In genomic region chr7:110866021-110866420, GRCm38 (mm10) we compare ENCODE assay signal across 21 mouse cellular contexts. TPM values are rescaled to one million over a fixed set of nuclear protein-coding genes. Genes with fewer than 3 reads are reported as not detected.
DNase-seq lines count a peak whose midpoint lies in the region; ATAC-seq and TF ChIP-seq lines count a peak whose summit lies in the region.
"Had no signal": no experiment of that assay in that cellular context is flagged by ENCODE, and none has a peak within 500 bp of the region (broad histone marks: within the 10 kb centered on the region; RNA-seq: fewer than 3 reads in every experiment).

No protein-coding gene starts in this region.

- intact Hi-C loops in left cerebral cortex, postnatal 25 days (cut with DNase I): no loop called here

- H3K27me3 ChIP-seq in liver, adult 2 months (ENCODE audit: control insufficient read depth, insufficient read depth, low read length): no peaks in the 10 kb centered on the region
- H3K27me3 ChIP-seq in liver, embryonic 11.5 days (replicated peaks; ENCODE audit: control insufficient read depth, insufficient read depth, low read length): no peaks in the 10 kb centered on the region
- no peaks in the 10 kb centered on the region for H3K27me3 ChIP-seq in intestine, embryonic 15.5 days (replicated peaks)
- H3K27me3 ChIP-seq in small intestine, adult 2 months (ENCODE audit: control insufficient read depth, insufficient read depth, low read length): no peaks in the 10 kb centered on the region
- H3K27me3 ChIP-seq: embryonic facial prominence, embryonic 12.5 days; forebrain, embryonic 15.5 days; hindbrain, embryonic 12.5 days had no signal

- H3K79me2 ChIP-seq in liver, adult 2 months (ENCODE audit: control insufficient read depth, insufficient read depth, low read length): no peaks in the 10 kb centered on the region

- no peak overlapping the region for H3K4me3 ChIP-seq in liver, adult 2 months (ENCODE audit: insufficient read depth, low read depth, low read length)
- no peak overlapping the region for H3K4me3 ChIP-seq in liver, embryonic 11.5 days (ENCODE audit: low read depth, low read length)
- H3K4me3 ChIP-seq in intestine, embryonic 15.5 days (replicated peaks): no peak overlapping the region
- no peak overlapping the region for H3K4me3 ChIP-seq in small intestine, adult 2 months (ENCODE audit: low read depth, low read length)
- H3K4me3 ChIP-seq in lung, adult 2 months (replicated peaks; ENCODE audit: extremely low read depth, low read depth, low read length): no peak overlapping the region
- H3K4me3 ChIP-seq: embryonic facial prominence, embryonic 12.5 days; forebrain, embryonic 15.5 days; heart, embryonic 10.5 days; hindbrain, embryonic 12.5 days had no signal

- no peaks in the 10 kb centered on the region for H3K9me3 ChIP-seq in liver, embryonic 11.5 days (ENCODE audit: control insufficient read depth, low read length)
- no peaks in the 10 kb centered on the region for H3K9me3 ChIP-seq in intestine, embryonic 15.5 days
- H3K9me3 ChIP-seq: embryonic facial prominence, embryonic 12.5 days; forebrain, embryonic 15.5 days; heart, embryonic 10.5 days; hindbrain, embryonic 12.5 days had no signal

- TF ChIP-seq CTCF in liver, adult 2 months (IDR thresholded peaks at IDR 0.05; ENCODE audit: low read depth, low read length): no peak
- TF ChIP-seq CTCF in small intestine, adult 2 months (IDR thresholded peaks at IDR 0.05; ENCODE audit: extremely low read depth, insufficient read length, insufficient replicate concordance, low read depth, low read length): no peak
- TF ChIP-seq CTCF in lung, adult 2 months (IDR thresholded peaks at IDR 0.05; ENCODE audit: insufficient read depth, low read length): no peak

- no peak overlapping the region for H3K4me2 ChIP-seq in liver, embryonic 11.5 days
- no peak overlapping the region for H3K4me2 ChIP-seq in intestine, embryonic 15.5 days (replicated peaks)
- H3K4me2 ChIP-seq: embryonic facial prominence, embryonic 12.5 days; forebrain, embryonic 15.5 days; hindbrain, embryonic 12.5 days had no signal

- peaks cover 2% of the 10 kb centered on the region for H3K4me1 ChIP-seq in liver, adult 2 months (ENCODE audit: control insufficient read depth, insufficient read depth, low read length)
- H3K4me1 ChIP-seq in liver, embryonic 11.5 days (replicated peaks; ENCODE audit: control insufficient read depth, insufficient read depth, low read length): 0 out of 2 replicates have a peak, but pooled peaks cover 4% of the 10 kb centered on the region
- peaks cover 12% of the 10 kb centered on the region for H3K4me1 ChIP-seq in intestine, embryonic 15.5 days (replicated peaks)
- H3K4me1 ChIP-seq in small intestine, adult 2 months (ENCODE audit: control insufficient read depth, insufficient read depth, insufficient read length, low read length): peaks cover 19% of the 10 kb centered on the region
- H3K4me1 ChIP-seq in lung, adult 2 months (ENCODE audit: control insufficient read depth, insufficient read depth, low read length): peaks cover 9% of the 10 kb centered on the region

- H3K36me3 ChIP-seq in liver, adult 2 months (ENCODE audit: control insufficient read depth, insufficient read depth, low read length): no peaks in the 10 kb centered on the region
- H3K36me3 ChIP-seq in liver, embryonic 11.5 days (ENCODE audit: control insufficient read depth, insufficient read depth, low read length): no peaks in the 10 kb centered on the region
- no peaks in the 10 kb centered on the region for H3K36me3 ChIP-seq in intestine, embryonic 15.5 days
- H3K36me3 ChIP-seq in small intestine, adult 2 months (ENCODE audit: control insufficient read depth, insufficient read depth, low read length): no peaks in the 10 kb centered on the region
- H3K36me3 ChIP-seq: embryonic facial prominence, embryonic 12.5 days; forebrain, embryonic 15.5 days; hindbrain, embryonic 12.5 days had no signal

- DNase-seq in liver, adult 2 months (ENCODE audit: extremely low read depth, low read depth, low spot score): peak; percentile 61
- no peak for DNase-seq in liver, embryonic 11.5 days (ENCODE audit: low spot score)
- no peak for DNase-seq in left cerebral cortex, postnatal 25 days (ENCODE audit: low spot score in 2 of 2)
- DNase-seq in lung, adult 2 months: no peak
- DNase-seq: cerebellum, adult 2 months; cerebellum, postnatal 10 days; embryo, embryonic 11 days; gastrocnemius, postnatal 10 days; heart, adult 18-20 months; heart, postnatal 10 days; heart, postnatal 4 days had no signal

- H3K9ac ChIP-seq in liver, adult 2 months (ENCODE audit: low read depth, low read length): no peak overlapping the region
- H3K9ac ChIP-seq in liver, embryonic 11.5 days (ENCODE audit: low read depth, low read length): no peak overlapping the region
- no peak overlapping the region for H3K9ac ChIP-seq in intestine, embryonic 15.5 days
- H3K9ac ChIP-seq: embryonic facial prominence, embryonic 12.5 days; forebrain, embryonic 15.5 days; hindbrain, embryonic 12.5 days had no signal

- TF ChIP-seq POLR2A in liver, adult 2 months (IDR thresholded peaks at IDR 0.05; ENCODE audit: extremely low read depth, insufficient read depth, low read length): no peak
- TF ChIP-seq POLR2A in small intestine, adult 2 months (IDR thresholded peaks at IDR 0.05; ENCODE audit: low read depth, low read length): no peak
- TF ChIP-seq POLR2A in lung, adult 2 months (IDR thresholded peaks at IDR 0.05; ENCODE audit: borderline replicate concordance, extremely low read depth, low read depth, low read length): no peak

- no peak overlapping the region for H3K27ac ChIP-seq in liver, adult 2 months (replicated peaks; ENCODE audit: insufficient read depth, low read depth, low read length)
- no peak overlapping the region for H3K27ac ChIP-seq in liver, embryonic 11.5 days (ENCODE audit: low read depth, low read length)
- H3K27ac ChIP-seq in intestine, embryonic 15.5 days: peak overlapping the region; percentile 67
- H3K27ac ChIP-seq in small intestine, adult 2 months (ENCODE audit: insufficient read depth, low read depth, low read length): peak overlapping the region; percentile 100
- H3K27ac ChIP-seq: embryonic facial prominence, embryonic 12.5 days; forebrain, embryonic 15.5 days; hindbrain, embryonic 12.5 days had no signal

- ATAC-seq in liver, embryonic 11.5 days (replicated peaks; ENCODE audit: low FRiP score): no peak
- ATAC-seq in intestine, embryonic 15.5 days: peak; percentile 77
- ATAC-seq: forebrain, embryonic 15.5 days; hindbrain, embryonic 16.5 days; inflammation-experienced regulatory T-cells, adult 6 months had no signal

- WGBS in liver, adult 2 months: 46% methylated on average over 3 of the region's 3 CpGs
- WGBS in liver, embryonic 11.5 days: 80% methylated on average over 3 of the region's 3 CpGs
- WGBS in intestine, embryonic 15.5 days: 63% methylated on average over 3 of the region's 3 CpGs
- 20% methylated on average over 3 of the region's 3 CpGs for WGBS in small intestine, adult 2 months
- WGBS in lung, adult 2 months: 48% methylated on average over 3 of the region's 3 CpGs

RNA-seq across cellular contexts. Expression of gene Lyve1, which starts 3.0 kb away (rescaled TPM):
- 6.4 and 16.8 TPM in 2 replicates for total RNA-seq in liver, adult 2 months (2014; rRNA removed)
- polyA plus RNA-seq in liver, adult 2 months (2012; rRNA removed): 4.5 and 7.8 TPM in 2 replicates
- 25.7 and 26.9 TPM in 2 replicates for polyA plus RNA-seq in liver, embryonic 11.5 days (2014; fragmentation: Nextera tagmentation; extraction: Ambion mirVana)
- 12.7 and 18.3 TPM in 2 replicates for polyA plus RNA-seq in intestine, embryonic 15.5 days (2015; fragmentation: Nextera tagmentation; extraction: Ambion mirVana)
- polyA plus RNA-seq in small intestine, adult 2 months (2012; rRNA removed): 3.4 and 8.9 TPM in 2 replicates
- total RNA-seq in left cerebral cortex, postnatal 25 days (2021): 1 to 10 TPM; 1.3 to 3.0 TPM
- 82.0 and 157 TPM in 2 replicates for polyA plus RNA-seq in lung, adult 2 months (2012; rRNA removed)
- total RNA-seq: common myeloid progenitor, adult 5-6 weeks; ES-E14 had no signal
- polyA plus RNA-seq: inflammation-experienced regulatory T-cells, adult 6 months had no signal

RNA-seq across cellular contexts. Expression of gene Rnf141, which starts 21.8 kb away (rescaled TPM):
- 63.4 and 64.1 TPM in 2 replicates for total RNA-seq in liver, adult 2 months (2014; rRNA removed)
- 20.6 and 24.1 TPM in 2 replicates for polyA plus RNA-seq in liver, adult 2 months (2012; rRNA removed)
- polyA plus RNA-seq in liver, embryonic 11.5 days (2014; fragmentation: Nextera tagmentation; extraction: Ambion mirVana): 35.0 and 41.0 TPM in 2 replicates
- polyA plus RNA-seq in intestine, embryonic 15.5 days (2015; fragmentation: Nextera tagmentation; extraction: Ambion mirVana): 39.8 and 41.8 TPM in 2 replicates
- 7.6 and 21.2 TPM in 2 replicates for polyA plus RNA-seq in small intestine, adult 2 months (2012; rRNA removed)
- total RNA-seq in left cerebral cortex, postnatal 25 days (2021): 10 to 100 TPM; 70.9 to 82.1 TPM
- polyA plus RNA-seq in lung, adult 2 months (2012; rRNA removed): 36.3 and 53.1 TPM in 2 replicates

Comparison
In these comparisons a context has a peak if more than half of its experiments do, and no peak if none do; other contexts are left out.
1. H3K27ac ChIP-seq: peak in intestine, embryonic 15.5 days (single experiment) and small intestine, adult 2 months (single experiment); none in liver, adult 2 months (single experiment) and liver, embryonic 11.5 days (single experiment).